Mouse (Mus musculus): ENCODE data around the gene 4930432K21Rik. TPM values are rescaled to one million over a fixed set of nuclear protein-coding genes. Genes with fewer than 3 reads are reported as not detected.

4930432K21Rik gene
- polyA plus RNA-seq, 1 experiment from 2014 or later = 0.83 TPM

DNA sequence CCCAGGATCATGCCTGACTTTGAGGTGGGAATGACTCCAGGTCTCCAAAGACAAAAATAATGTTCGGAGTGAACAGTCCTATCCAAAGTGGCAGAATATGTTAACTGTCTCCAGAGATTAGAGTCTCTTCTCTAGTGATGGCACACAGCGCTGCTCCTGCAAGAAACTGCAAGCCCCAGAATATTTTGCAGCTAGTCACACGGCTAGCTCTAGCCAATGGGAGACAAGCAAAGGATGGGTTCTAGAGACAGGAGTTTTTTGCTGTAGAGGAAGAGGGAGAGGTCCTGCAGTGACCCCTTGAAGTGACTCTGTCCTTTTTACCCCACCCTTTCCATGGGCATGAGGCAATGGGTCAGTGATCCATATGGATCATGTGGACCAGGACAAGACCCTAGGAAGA is 10.0 kb upstream of the 4930432K21Rik start:
- H3K9me3 ChIP-seq (ENCODE audit: control insufficient read depth, low read length) = no peaks in the 10 kb centered on the region
- no peak overlapping the region for H3K27ac ChIP-seq (ENCODE audit: low read depth, low read length)
- H3K4me1 ChIP-seq (ENCODE audit: control insufficient read depth, insufficient read depth, low read length) = no peaks in the 10 kb centered on the region
- H3K27me3 ChIP-seq (ENCODE audit: control insufficient read depth, insufficient read depth, low read length) = no peaks in the 10 kb centered on the region
- no peak overlapping the region for H3K4me3 ChIP-seq (ENCODE audit: low read depth, low read length)
- H3K36me3 ChIP-seq (ENCODE audit: control insufficient read depth, insufficient read depth, low read length) = peaks cover 28% of the 10 kb centered on the region
- DNase-seq (ENCODE audit: low spot score, missing footprints) (no peak), ATAC-seq (ENCODE audit: low FRiP score) (no peak)
- no peak overlapping the region for H3K9ac ChIP-seq (ENCODE audit: low read length)
- WGBS = 91% methylated on average over 3 of the region's 3 CpGs
- H3K4me2 ChIP-seq = no peak overlapping the region

DNA sequence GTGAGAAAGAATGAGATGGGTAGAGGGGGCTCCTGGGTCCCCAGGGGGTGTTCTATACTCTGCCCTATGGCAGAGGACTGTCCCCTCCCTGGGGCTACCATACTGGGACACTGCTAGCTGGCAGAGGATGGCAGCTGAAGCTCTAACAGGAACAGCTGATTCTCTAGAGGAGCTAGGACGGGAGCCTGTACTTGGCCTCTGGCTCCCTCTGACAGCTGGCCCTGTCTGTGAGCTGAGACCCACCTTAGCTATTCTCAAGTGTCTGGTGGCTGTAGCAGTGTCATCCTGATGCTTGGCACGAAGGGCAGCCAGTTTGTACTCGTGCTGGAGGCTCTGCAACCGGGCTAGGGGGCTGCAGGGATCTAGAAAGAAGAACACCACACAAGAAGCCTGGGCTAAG is 7.0 kb upstream of the 4930432K21Rik start:
- WGBS = 93% methylated on average over 4 of the region's 4 CpGs
- DNase-seq (ENCODE audit: low spot score, missing footprints) (no peak), ATAC-seq (ENCODE audit: low FRiP score) (no peak)
- Histone ChIP-seq H3K9me3 (ENCODE audit: control insufficient read depth, low read length) (no peaks in the 10 kb centered on the region), H3K9ac (ENCODE audit: low read length) (no peak overlapping the region), H3K27me3 (ENCODE audit: control insufficient read depth, insufficient read depth, low read length) (no peaks in the 10 kb centered on the region), H3K4me2 (no peak overlapping the region), H3K4me1 (ENCODE audit: control insufficient read depth, insufficient read depth, low read length) (no peaks in the 10 kb centered on the region), H3K27ac (ENCODE audit: low read depth, low read length) (no peak overlapping the region), H3K4me3 (ENCODE audit: low read depth, low read length) (no peak overlapping the region), H3K36me3 (ENCODE audit: control insufficient read depth, insufficient read depth, low read length) (peaks cover 32% of the 10 kb centered on the region)

DNA sequence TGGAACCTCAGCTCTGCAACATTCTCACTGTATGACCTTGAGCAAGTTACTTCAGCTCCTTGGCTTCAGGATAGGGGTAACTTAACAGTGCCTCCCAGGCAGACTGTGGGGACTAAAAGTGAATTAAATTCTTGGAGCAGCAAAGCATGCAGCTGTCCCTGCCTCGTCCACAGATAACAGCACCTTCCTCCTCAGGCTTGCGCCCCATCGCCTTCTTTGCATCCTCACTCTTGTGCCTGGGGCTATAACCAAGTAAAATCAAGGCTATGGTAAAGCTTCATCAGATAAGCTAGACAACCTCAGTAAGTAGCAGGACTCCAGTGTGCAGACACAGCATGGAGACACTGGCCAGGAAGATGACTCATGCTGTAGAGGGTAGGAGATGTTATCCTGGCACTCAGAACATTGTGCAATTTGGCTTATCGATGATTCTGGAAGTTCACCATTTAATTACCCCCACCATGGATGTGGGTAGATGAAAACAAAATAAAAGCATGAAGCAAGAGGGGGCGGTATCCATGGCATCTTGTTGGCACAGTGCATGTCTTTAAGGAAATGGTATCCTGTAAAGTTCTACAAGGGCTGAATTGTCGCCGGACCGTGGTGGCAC is 3.1 kb upstream of the 4930432K21Rik start:
- ATAC-seq (ENCODE audit: low FRiP score) = no peak
- Histone ChIP-seq H3K9me3 (ENCODE audit: control insufficient read depth, low read length) (no peaks in the 10 kb centered on the region), H3K4me2 (no peak overlapping the region), H3K9ac (ENCODE audit: low read length) (no peak overlapping the region), H3K4me3 (ENCODE audit: low read depth, low read length) (no peak overlapping the region), H3K36me3 (ENCODE audit: control insufficient read depth, insufficient read depth, low read length) (peaks cover 16% of the 10 kb centered on the region), H3K4me1 (ENCODE audit: control insufficient read depth, insufficient read depth, low read length) (peaks cover 10% of the 10 kb centered on the region), H3K27ac (ENCODE audit: low read depth, low read length) (no peak overlapping the region), H3K27me3 (ENCODE audit: control insufficient read depth, insufficient read depth, low read length) (no peaks in the 10 kb centered on the region)
- 96% methylated on average over 8 of the region's 8 CpGs for WGBS
- no peak for DNase-seq (ENCODE audit: low spot score, missing footprints)

GRCm38 (mm10) chr8:84147324-84147766 is 480 bp upstream of the 4930432K21Rik start:
- peak overlapping the region; percentile 69 for H3K4me3 ChIP-seq (ENCODE audit: low read depth, low read length)
- no peaks in the 10 kb centered on the region for H3K9me3 ChIP-seq (ENCODE audit: control insufficient read depth, low read length)
- peaks cover 10% of the 10 kb centered on the region for H3K4me1 ChIP-seq (ENCODE audit: control insufficient read depth, insufficient read depth, low read length)
- 10% methylated on average over 14 of the region's 14 CpGs for WGBS
- no peak for DNase-seq (ENCODE audit: low spot score, missing footprints)
- no peak; the same call in none of the 2 replicates for ATAC-seq (ENCODE audit: low FRiP score)
- peak overlapping the region; percentile 87 for H3K9ac ChIP-seq (ENCODE audit: low read length)
- no peaks in the 10 kb centered on the region for H3K27me3 ChIP-seq (ENCODE audit: control insufficient read depth, insufficient read depth, low read length)
- H3K36me3 ChIP-seq (ENCODE audit: control insufficient read depth, insufficient read depth, low read length) = peaks cover 10% of the 10 kb centered on the region
- peak overlapping the region; percentile 88 for H3K4me2 ChIP-seq
- H3K27ac ChIP-seq (ENCODE audit: low read depth, low read length) = no peak overlapping the region

- 89% methylated on average over 5 of the region's 5 CpGs for WGBS
- DNase-seq (ENCODE audit: low spot score, missing footprints) = no peak
- no peak overlapping the region for H3K27ac ChIP-seq (ENCODE audit: low read depth, low read length)
- no peak overlapping the region for H3K4me3 ChIP-seq (ENCODE audit: low read depth, low read length)
- H3K4me1 ChIP-seq (ENCODE audit: control insufficient read depth, insufficient read depth, low read length) = peaks cover 10% of the 10 kb centered on the region
- H3K27me3 ChIP-seq (ENCODE audit: control insufficient read depth, insufficient read depth, low read length) = no peaks in the 10 kb centered on the region
- no peak overlapping the region for H3K9ac ChIP-seq (ENCODE audit: low read length)
- no peaks in the 10 kb centered on the region for H3K9me3 ChIP-seq (ENCODE audit: control insufficient read depth, low read length)
- ATAC-seq (ENCODE audit: low FRiP score) = peak; percentile 19; the same call in 1 of the 2 replicates
- peaks cover 5% of the 10 kb centered on the region for H3K36me3 ChIP-seq (ENCODE audit: control insufficient read depth, insufficient read depth, low read length)
- peak overlapping the region; percentile 88 for H3K4me2 ChIP-seq
Measured at GRCm38 (mm10) chr8:84148531-84148850, 666 bp downstream of the 4930432K21Rik start.

- Histone ChIP-seq H3K9ac (ENCODE audit: low read length) (no peak overlapping the region), H3K4me2 (no peak overlapping the region), H3K27me3 (ENCODE audit: control insufficient read depth, insufficient read depth, low read length) (no peaks in the 10 kb centered on the region), H3K27ac (ENCODE audit: low read depth, low read length) (no peak overlapping the region), H3K36me3 (ENCODE audit: control insufficient read depth, insufficient read depth, low read length) (no peaks in the 10 kb centered on the region), H3K9me3 (ENCODE audit: control insufficient read depth, low read length) (no peaks in the 10 kb centered on the region), H3K4me3 (ENCODE audit: low read depth, low read length) (no peak overlapping the region), H3K4me1 (ENCODE audit: control insufficient read depth, insufficient read depth, low read length) (peaks cover 10% of the 10 kb centered on the region)
- DNase-seq (ENCODE audit: low spot score, missing footprints) (no peak), ATAC-seq (ENCODE audit: low FRiP score) (no peak)
- 82% methylated on average over 3 of the region's 3 CpGs for WGBS
Measured at GRCm38 (mm10) chr8:84149181-84149580, 1.4 kb downstream of the 4930432K21Rik start.

- ATAC-seq (ENCODE audit: low FRiP score) = no peak
- Histone ChIP-seq H3K4me1 (ENCODE audit: control insufficient read depth, insufficient read depth, low read length) (no peaks in the 10 kb centered on the region), H3K36me3 (ENCODE audit: control insufficient read depth, insufficient read depth, low read length) (no peaks in the 10 kb centered on the region), H3K9ac (ENCODE audit: low read length) (no peak overlapping the region), H3K27me3 (ENCODE audit: control insufficient read depth, insufficient read depth, low read length) (no peaks in the 10 kb centered on the region), H3K4me2 (no peak overlapping the region), H3K4me3 (ENCODE audit: low read depth, low read length) (no peak overlapping the region), H3K9me3 (ENCODE audit: control insufficient read depth, low read length) (no peaks in the 10 kb centered on the region), H3K27ac (ENCODE audit: low read depth, low read length) (no peak overlapping the region)
- 91% methylated on average over 4 of the region's 4 CpGs for WGBS
- no peak for DNase-seq (ENCODE audit: low spot score, missing footprints)
Measured at GRCm38 (mm10) chr8:84157620-84158019, 9.8 kb downstream of the 4930432K21Rik start.

DNA sequence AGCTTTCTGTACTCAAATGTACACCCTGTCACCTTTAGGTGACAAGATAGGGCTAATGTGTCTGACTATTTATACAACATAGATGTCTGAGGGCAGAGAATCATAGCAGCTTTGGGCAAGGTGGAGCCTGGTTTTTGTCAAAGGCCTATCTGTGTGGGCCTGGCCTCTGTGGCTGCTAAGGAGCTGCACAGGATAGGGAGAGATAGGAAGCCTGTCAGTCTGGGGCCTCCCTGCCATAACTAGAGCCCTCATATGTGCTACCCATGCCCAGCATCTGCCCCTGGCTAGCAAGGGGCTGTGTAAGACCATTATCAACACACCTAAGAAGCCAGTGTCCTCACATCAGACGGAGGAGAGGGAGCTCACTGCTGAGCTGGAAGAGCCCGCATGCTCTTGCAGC is 19.9 kb downstream of the 4930432K21Rik start:
- Histone ChIP-seq H3K36me3 (ENCODE audit: control insufficient read depth, insufficient read depth, low read length) (peaks cover 10% of the 10 kb centered on the region; the same call in 1 of the 2 replicates), H3K4me2 (no peak overlapping the region), H3K9ac (ENCODE audit: low read length) (no peak overlapping the region), H3K9me3 (ENCODE audit: control insufficient read depth, low read length) (no peaks in the 10 kb centered on the region), H3K27ac (ENCODE audit: low read depth, low read length) (no peak overlapping the region), H3K27me3 (ENCODE audit: control insufficient read depth, insufficient read depth, low read length) (no peaks in the 10 kb centered on the region), H3K4me3 (ENCODE audit: low read depth, low read length) (no peak overlapping the region), H3K4me1 (ENCODE audit: control insufficient read depth, insufficient read depth, low read length) (no peaks in the 10 kb centered on the region)
- DNase-seq (ENCODE audit: low spot score, missing footprints) = no peak
- 87% methylated on average over 2 of the region's 2 CpGs for WGBS
- ATAC-seq (ENCODE audit: low FRiP score) = no peak

DNA sequence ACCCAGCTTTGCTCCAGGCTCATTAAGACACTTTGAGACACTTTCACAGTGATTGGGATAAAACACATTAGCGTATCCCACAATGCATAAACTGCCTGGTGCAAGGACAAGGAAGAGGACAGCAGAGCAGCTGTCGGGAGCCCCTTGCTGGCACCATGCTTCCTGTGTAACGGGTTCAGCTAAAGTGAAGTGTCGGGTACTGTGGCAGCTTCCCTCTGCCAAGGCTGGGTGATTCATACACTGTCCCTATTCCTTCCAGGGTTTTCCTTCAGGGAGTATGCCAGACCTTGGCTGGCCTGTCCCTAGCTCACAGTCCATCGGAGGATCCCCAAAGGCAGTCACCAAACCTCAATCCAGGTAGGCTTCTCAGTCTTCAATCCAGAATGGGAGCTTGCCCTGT is 22.3 kb downstream of the 4930432K21Rik start:
- DNase-seq (ENCODE audit: low spot score, missing footprints) (no peak), ATAC-seq (ENCODE audit: low FRiP score) (no peak)
- Histone ChIP-seq H3K4me1 (ENCODE audit: control insufficient read depth, insufficient read depth, low read length) (no peaks in the 10 kb centered on the region), H3K27ac (ENCODE audit: low read depth, low read length) (no peak overlapping the region), H3K27me3 (ENCODE audit: control insufficient read depth, insufficient read depth, low read length) (no peaks in the 10 kb centered on the region), H3K9ac (ENCODE audit: low read length) (no peak overlapping the region), H3K36me3 (ENCODE audit: control insufficient read depth, insufficient read depth, low read length) (peaks cover 22% of the 10 kb centered on the region), H3K9me3 (ENCODE audit: control insufficient read depth, low read length) (no peaks in the 10 kb centered on the region), H3K4me2 (no peak overlapping the region), H3K4me3 (ENCODE audit: low read depth, low read length) (no peak overlapping the region)
- WGBS = 92% methylated on average over 5 of the region's 5 CpGs

All from midbrain, embryonic 11.5 days (tissue).